Mouse (Mus musculus) heart, adult 2 months (tissue): ENCODE measurements at regions not wholly inside any gene's neighbourhood (a gene's known extent, or its start where the extent isn't known, plus 50 kb on each side); places are given as distances from the start of the nearest gene placed in this dataset.

Experiments used
- EP300 ChIP-seq: fragments of 200-500 bp; IDR thresholded peaks from 2 replicates; pipeline ENCODE4 v1.6.1; 2011; ENCODE audit warnings: low read depth, low read length, control low read depth; ENCODE audit not compliant: insufficient read depth
- POLR2A ChIP-seq: fragments of 200-500 bp; IDR thresholded peaks from 2 replicates; pipeline ENCODE4 v1.6.1; 2011; ENCODE audit warnings: mild to moderate bottlenecking, low read depth, low read length, control low read depth; ENCODE audit not compliant: insufficient read depth

DNA sequence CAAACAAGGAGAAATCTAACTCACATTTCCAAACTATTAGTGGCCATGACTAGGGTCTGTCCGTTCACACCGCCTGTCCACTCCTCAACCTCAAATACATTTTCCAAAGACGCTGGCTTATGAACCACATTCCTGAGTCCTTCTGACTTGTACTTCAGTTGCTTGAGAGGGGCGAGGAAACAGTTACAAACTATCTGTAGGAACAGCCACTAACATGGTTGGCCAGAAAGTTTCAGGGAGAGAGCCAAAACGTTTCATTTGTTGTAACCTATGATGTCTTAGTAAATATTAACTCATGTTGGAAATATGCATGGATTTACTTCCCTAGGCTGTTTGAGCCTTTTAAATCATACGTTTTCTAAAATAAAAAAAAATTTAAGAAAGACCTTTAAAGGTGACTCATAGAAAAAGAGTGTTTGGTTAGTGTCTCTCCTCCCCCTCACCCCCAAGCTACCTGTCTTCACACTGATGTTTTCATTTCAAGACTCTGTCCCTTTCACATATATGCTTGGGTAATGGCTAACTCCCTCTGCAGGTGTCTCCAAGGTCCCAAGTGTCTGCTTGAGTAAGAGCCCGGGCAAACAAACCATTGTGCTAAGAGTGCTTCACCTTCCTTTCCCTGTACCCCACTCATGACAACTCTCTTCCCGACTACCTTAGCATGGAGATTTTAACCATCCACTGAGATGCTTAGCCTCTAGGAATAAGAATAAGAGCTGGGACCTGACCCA is 101.1 kb downstream of the Lyplal1 start:
- TF ChIP-seq POLR2A (no peak), EP300 (no peak)
